Mouse (Mus musculus): ENCODE data around the gene Aida.
A peak's percentile ranks its signal among the peaks of the same experiment; 100 is the strongest.
"Not testable (repeated sequence)": the region's sequence is repeated elsewhere in the genome, so short reads cannot be mapped to it uniquely, and the experiment has no call there.

The Aida gene

DNA sequence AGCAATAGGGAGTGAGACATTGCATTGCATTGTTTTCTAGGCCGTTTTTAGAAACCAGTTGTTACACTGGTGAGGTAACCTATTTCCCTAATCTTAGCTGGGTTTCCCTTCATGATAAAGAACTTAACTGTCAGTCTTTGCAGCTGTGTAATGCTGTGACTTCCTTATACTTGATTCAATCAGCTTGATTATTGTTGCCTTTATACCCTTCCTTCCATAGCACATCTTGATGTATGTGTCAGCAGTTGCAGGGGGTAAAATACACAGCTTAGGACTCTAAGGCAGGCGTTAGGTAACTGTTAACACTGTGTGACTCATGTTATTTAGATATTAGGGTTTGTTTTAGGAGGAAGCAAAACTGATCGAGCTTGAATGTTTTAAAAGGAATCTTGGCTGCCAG lies 24.3 kb downstream of the Aida start:
- no peak for DNase-seq (ENCODE audit: low read depth)

DNA sequence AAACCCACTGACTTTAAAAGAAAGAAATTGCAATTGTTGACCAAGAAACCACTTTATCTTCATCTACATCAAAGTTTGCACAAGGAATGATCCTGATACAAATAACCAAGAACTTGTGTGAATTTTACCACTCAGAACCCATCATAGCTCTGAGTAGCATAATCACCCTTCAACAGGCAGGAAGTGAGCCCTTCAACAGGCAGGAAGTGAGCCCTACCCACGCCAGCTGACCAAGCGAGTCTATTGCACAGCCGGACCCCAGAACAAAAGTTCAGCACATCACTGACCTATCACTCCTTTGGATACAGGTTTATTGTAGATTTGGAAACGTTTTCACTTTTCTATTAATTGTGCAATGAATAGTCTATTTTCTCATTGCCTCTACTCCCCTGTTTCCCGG lies 26.1 kb downstream of the Aida start:
- not testable (repeated sequence) for DNase-seq (ENCODE audit: low read depth)

DNA sequence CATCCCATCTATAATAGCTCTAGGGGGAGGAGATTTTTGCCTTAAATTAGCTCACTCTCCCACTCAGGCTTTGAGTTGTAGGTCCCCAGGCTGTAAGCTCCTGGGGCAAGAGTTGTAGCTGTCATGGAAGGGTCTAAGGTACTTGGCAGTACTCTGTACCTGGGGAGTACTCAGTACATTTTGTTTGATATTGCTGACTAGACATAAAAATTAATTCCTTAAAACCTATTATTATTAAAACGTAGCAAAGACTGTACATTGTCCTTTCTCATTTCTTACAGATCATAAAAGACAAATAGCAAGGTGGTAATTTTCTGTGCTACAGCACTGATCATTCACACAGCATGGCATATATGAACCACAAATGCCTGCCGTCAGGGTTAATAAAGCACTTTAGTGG lies 27.5 kb downstream of the Aida start:
- DNase-seq (ENCODE audit: low read depth) = no peak

DNA sequence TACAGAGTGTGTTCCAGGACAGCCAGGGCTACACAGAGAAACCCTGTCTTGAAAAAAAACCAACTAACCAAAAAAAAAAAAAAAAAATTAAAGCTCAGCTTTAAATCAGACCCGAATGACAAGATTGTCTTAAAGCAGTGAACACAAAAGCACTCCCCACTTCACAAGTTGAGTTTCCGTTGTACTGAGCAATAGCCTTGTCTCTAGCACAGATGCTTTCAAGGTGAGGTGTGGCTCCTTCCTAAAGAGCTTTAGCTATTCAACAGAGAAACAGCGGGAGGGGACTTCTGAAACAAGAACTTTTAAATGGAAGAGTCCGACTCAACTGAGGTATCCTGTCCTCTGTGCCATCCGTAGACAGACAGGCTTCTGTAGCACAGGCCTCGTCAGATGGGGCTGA lies 28.0 kb downstream of the Aida start:
- no peak for DNase-seq (ENCODE audit: low read depth)

DNA sequence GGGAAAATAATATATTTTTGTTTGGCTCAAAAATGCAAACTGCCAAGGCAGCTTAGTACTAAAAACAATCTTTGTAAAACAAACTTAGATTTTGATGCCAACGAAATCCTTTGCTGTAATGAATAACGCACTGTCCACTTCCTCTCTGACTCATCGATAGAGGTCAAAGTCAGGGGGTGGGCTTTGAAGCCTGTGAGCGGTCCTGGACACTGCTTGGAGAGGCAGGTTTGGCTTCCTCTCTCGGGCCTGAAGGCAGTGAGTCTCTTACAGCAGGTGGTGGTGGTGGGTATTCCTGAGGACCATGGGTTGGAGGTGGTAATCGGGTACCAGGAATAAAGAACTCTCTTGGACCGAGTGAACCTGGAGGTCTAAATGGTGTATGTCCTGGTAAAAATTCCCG lies 30.8 kb downstream of the Aida start:
- DNase-seq (ENCODE audit: low read depth) = no peak

DNA sequence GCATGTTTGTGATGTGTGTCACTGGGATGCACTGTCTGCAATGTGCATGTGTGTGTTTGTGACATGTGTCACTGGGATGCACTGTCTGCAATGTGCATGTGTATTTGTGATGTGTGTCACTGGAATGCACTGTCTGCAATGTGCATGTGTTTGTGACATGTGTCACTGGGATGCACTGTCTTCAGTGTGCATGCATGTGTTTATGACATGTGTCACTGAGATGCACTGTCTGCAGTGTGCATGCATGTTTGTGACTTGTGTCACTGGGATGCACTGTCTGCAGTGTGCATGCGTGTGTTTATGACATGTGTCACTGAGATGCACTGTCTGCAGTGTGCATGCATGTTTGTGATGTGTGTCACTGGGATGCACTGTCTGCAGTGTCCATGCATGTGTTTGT lies 46.5 kb downstream of the Aida start:
- DNase-seq (ENCODE audit: low read depth) = not testable (repeated sequence)

DNA sequence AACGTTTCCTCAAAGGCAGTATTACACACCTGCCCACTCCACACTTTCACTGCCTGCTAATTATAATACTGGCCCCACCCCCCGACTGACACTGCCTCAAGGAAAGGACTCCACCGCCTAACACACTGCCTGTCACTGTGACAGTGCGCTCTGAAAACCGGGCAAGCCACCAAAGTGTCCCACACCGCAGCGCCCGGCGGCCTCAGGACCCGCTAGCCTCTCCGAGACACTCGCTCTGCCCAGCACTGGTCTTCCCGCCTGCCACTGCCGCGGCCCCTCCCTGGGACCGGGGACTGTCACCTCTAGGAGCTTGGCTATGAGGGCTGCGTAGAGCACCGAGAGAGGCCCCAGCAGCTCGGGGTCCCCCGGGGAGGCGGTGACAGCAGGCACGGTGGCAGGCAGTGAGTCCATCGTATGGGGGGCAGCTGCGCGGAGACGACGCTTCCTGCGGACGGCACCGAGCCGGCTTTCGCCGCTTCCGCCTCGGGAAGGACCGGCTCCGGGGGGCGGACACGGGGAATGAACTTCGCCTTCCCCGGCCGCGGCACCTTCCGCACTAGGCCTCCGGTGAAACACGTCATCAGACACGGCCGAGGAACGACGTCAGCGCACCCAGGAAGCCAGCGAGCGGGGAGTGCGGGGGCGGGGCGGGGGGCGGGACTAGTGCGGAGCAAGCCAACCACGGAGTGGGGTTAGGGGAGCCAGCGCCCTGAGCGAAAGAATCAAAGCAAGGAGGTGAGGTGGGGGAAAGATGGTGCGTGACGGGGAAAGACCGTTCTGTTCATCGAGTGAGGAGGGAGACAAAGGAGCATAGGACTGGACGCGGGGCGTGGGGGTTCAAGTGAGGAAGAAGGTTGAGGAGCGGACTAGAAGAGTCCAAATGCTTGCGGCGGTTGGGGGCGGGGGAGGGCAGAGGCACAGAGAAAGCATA lies 48.8 kb downstream of the Aida start:
- peak; percentile 81 for DNase-seq (ENCODE audit: low read depth)

DNA sequence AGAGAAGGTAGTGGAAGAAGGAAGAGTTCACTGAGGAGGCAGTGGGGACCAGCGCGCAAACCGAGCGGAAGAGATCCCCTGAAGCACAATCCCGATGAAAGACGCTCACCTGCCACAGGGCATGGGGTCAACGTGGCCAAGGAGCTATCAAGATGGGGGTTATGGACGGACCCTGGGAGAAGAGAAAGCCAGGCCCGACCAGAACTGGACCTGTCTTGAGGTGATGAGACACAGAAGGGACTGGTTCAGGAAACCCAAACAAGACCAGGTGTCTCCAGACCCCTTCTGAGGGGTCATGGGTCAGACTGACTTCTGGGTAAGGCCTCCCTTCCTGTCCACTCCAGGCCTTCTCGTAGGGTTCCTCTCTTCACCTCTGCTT lies 49.4 kb downstream of the Aida start:
- DNase-seq (ENCODE audit: low read depth) = no peak

DNA sequence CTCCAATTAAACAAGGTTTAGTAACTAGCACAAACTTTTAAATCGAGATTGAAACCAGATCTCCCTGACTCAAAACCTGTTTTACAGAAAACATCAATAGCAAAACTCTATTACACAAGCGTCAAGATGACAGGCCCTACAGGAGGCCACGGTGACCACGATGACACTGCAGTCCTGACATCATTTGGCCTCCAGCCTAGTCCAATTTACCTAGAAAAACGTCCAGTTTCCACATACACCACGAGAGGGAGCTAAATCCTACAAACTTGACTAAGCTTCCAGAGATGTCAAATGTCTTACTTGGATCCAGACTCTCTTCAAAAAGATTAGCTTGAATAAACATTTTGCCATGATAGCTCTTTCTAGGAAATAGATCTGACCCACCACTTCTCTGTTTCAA lies 53.5 kb downstream of the Aida start:
- DNase-seq (ENCODE audit: low read depth) = peak; percentile 77

DNA sequence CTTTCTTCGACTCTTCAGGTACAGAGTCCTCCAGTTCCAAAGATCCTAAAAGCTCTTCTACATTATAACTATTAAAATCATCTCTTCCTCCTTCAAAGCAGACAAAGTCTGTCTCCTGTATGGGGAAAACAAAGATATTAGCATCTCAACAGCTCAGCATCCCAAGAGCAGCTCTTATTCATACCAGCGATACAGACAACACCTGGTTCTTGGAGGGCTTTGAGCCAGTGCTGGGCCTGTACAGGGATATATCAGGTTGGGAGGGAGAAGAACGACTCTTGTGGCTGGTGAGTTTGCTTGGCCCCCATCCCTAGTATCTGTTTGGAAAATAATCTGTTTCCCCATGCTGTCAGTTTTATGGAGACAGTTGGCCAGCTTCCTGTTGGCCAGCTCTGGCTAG lies 62.5 kb downstream of the Aida start:
- DNase-seq (ENCODE audit: low read depth) = no peak

DNA sequence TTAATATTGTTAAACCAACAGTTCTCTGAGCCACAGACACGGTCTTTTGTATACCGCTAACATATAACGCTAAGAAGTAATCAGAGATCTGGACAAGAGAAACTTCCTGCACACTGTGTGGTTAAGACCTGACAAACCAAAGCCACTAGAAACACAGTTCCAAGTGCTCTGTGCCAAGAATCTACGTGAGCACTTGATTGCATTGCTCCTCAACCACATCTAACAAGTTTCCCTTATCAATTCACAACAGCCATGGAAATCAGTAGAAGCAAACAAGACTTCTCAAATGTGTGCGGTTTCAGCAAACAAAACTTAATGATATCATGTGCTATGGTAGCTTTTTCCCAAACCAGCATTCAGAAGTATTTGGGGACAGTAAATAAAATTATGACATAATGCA lies 65.9 kb downstream of the Aida start:
- no peak for DNase-seq (ENCODE audit: low read depth)

DNA sequence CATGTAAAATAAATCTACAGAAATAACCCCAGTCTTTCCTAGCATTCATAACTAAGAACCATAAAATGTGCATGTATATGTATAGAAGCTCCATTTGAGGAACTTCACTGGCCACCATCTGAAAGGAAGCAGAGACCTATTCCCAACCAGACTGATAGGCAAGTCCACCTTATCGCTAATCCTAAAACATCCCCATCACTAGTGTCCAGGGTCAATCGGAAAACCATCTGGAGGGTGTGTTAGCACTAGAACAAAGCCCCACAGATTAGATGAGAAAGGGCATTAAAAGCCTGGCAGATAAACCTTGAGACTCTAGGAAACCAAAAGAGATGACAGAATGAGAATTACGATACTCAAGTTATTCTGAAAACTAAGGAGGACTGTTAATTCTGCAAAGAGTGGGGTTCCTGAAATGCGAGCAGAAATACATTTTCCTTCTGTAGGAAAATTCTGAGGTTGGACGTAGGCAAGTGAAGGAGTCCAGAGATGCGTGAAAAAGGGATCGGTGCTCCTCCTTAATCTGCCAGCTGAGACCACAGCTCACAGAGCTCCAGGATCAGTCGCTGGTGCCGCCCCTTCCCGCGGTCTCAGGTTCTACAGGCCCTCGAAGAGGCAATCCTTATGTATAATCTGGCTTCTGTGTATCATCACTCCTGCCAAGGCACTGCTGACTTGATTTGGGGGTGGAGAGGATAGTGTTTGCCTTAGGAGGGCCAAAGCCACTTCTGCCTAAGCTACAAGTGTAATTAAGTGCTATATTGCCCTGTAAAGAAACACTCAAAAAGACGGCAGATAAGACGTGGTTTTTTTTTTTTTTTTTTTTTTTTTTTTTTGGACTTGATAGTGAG lies 66.6 kb downstream of the Aida start:
- DNase-seq (ENCODE audit: low read depth) = no peak

DNA sequence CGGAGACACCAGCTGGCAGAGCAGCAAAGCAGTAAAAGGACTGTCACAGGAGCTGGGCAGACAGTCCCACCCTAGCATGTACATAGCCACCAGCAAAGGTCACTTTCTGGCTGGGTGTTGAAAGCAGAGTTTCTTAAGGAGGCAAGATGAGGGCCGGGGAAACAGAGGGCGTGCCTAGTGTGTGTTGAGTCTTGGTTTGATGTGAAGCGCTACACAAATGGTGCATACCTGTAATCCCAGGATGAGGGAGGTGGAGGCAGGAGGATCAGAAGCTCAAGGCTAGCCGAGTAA lies 67.1 kb downstream of the Aida start:
- DNase-seq (ENCODE audit: low read depth) = no peak

DNA sequence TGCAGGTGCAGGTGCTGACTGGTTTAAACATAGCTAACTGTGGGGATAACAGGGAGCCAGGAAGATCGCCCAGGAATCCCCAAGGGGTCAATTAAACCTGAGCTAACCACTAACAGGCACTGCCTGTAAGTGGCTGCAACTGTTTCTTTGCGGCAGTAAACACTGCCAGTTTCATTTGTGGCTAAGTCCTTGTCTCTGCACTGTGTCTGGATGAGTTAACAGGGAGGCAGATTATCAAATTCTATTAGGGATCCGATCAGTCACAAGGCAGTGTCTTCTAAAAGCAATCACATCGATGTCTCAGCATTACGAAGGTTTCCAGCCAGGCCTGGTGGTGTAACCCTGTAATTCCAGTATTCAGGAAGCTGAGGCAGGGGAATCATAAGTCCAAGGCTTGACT lies 70.0 kb downstream of the Aida start:
- DNase-seq (ENCODE audit: low read depth) = no peak

DNA sequence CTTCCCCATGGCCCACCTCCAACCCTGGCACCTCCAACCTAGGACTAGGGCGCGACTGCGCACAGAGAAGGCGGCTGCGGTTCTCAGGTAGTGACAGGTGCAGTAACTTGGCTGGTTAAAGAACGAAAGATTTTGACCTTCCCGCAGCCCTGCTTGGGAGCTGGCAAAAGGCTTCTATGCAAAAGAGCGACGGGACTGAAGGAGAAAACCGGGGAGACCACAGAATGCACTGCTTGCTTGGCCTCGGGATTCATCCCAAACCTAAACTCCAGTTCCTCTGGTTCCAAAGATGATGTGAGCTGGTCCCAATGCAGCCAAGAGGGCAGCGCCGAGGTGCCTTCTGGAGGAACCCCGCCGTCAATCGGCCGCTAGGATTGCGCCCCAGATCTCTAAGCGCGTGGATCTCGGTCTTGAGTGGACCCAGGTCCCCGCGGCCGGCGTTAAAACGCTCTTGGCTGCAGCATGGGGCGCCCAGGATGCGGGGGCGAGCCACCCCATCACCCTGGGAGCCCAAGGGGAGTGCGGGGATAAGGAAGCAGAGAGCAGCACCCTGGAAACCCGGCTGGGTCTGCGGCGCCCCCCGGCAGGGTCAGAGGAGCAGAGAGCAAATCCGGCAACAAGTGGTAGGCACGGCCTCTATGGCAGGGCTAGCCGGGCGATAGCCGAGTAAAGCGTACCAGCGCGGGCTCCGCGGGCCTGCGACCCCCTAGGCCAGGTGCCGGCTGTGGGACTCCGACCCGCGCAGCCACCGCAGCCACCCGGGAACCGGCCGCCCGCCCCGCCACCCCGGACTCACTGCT lies 72.4 kb downstream of the Aida start:
- DNase-seq (ENCODE audit: low read depth) = no peak

DNA sequence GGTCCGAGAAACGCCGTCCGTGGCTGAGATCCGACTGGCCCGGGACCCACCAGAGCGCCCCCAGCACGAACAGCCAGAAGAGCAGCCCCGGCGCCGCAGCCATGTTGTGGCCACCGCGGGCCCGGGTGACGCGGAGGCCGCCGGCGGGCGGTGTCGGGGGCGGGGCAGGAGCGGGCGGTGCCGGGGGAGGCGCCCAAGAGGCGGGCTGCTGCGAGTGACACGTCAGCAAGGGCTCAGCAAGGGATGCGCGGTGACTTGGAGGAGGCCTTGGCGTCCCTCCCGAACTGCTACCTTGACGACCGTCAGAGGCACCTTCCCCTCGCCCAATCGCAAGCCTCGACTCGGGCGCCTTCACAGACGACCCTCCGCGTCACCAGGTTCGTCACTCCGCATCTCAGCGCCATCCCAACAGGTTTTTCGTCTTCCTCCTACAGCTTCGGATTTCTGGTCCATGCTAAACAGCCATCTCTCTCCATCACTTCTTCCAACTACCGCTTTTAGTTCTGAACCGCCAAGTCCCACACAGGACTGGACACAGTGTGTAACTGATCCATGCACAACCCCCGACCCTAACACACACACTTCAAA lies 73.1 kb downstream of the Aida start, which contains the start of gene Mia3:
Mia3 (minus strand) TSS at position 127 of the 588 bp plus-strand sequence.
- DNase-seq (ENCODE audit: low read depth) = peak; percentile 73

DNA sequence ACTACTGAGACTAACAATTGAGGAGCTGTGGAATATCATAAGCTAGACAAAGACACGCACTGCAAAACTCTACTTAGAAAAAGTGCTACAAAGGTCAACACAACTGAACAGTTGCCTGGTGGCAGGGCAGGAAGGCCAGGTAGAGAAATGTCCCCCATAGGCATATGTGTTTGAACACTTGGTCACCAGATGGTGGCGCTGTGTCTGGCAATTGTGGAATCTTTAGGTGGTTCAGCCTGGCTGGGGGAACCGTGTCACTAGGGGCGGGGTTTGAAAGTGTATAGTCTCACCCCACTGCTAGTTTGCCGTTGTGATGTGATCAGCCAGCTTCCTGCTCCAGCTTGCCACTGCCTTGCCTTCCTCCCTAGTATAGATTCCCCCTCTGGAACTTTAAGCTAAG lies 78.3 kb downstream of the Aida start:
- no peak for DNase-seq (ENCODE audit: low read depth)
